Mouse (Mus musculus) ES-CJ7 (cell line): ENCODE results near the gene Ap4s1.

Source experiments
- DNase-seq: peaks from one replicate; pipeline ENCODE4 v3.0.0; 2011; ENCODE audit warnings: low read depth, low spot score

Ap4s1 gene

DNA sequence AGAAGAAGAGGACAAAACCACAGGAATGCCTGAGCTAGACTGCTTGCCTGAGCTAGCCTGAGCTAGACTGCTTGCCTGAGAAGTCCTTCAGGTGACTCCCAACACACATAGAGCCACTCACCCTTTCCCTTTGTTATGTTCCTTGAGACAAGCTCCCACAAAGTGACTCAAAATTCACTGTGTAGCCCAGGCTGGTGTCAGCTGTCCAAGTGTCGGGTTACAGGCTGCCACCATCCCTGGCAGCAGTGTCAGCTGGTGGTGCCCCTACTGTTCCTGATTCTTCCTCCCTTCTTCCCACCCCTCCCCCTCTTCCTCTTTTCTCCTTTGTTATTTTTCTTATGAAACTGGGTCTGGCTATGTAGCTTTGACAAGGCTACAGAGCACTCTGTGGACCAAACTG lies 13.0 kb downstream of the Ap4s1 start:
- DNase-seq, result peak; percentile 56

DNA sequence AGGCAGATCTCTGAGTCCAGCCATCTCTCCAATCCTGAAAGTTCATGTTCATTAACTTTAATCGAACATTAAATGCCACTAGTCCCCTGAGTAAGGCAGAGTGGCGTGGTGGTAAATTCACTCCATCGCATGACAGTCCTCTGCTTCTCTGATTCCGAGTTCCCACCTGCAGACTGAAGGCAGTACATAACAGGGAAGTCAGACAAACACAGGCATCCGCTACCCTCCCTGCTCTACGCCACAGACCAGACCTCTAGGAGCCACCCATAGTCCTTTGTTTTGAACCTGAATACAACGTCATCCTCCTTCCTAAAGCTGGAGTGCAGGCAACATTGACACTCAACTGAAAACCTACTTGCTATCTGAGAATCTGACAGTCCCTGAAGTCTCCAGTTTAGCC lies 13.7 kb downstream of the Ap4s1 start:
- no peak for DNase-seq

DNA sequence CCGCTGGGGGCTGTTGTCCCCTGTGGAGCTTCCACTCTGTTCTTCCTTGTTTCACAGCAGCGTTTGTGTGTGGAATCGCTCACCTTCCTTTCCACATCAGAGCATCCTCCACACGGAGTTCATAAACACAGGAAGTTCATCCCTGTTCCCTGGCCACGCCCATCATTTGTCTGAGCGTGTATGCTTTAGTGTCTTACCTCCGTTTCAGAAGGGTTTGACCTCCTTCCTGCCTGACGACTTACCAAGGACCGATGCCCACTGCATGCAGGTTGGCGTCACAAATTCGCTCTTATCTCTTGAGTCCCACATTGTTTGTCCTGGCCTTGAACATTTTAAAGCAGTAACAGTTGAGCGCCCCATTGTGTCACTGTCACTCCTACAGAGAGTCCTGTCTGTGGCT lies 14.9 kb downstream of the Ap4s1 start:
- peak; percentile 38 for DNase-seq

DNA sequence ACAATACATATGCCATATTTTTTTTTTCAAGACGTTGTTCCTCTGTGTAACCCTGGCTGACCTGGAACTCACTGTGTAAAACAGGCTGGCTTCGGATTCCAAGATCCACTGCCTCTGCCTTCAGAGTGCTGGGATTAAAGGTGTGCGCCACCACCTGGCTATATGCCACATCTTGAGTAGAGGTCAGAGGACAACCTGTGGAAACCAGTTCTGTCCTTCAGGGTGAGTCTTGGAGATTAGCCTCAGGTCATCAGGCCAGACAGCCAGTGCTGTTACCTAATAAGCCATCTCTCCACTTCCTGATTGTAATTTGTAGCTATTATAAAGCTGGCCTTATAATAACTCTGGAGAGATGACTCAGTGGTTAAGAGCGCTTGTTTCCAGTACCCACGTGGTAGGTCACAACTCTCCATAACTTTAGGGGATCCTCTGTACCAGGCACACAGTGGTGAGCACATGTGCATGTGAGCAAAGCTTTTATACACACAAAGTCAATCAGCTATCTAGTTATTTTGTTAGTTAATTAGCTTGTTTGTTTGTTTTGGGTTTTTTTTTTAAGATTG lies 15.9 kb downstream of the Ap4s1 start:
- peak; percentile 71 for DNase-seq

DNA sequence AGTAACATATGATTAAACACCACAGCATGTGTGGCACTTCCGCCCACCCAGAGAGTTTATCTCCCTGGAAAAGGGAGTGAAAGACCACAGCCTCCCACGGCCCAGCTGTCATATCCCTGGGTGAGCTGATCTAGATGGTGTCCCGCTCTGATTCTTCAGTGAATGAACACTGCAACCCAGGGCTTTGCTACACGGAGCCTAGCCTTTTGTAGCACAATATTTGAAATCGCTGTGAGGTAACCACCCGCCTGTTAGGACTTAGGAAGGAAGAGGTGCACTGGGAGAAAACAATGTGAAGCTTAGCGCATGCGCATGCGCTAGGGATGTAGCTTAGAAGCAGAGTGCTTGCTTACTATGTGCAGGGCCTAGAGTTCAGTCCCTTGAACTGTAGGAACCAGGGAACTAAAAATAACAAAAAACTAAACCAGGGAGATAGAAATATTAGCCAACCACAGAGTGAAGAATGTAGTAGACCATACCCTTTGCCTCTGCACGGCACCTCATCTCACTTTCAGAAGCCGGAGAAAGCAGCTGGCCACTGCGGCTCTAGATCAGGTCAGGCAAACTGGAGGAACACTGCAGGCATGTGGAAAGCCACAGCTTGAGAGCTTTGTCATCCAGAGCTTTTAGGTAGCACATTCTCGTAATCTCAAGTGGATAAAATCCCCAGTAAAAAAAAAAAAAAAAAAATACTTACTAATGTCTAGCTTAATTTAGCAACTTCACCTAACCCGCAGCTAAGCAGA lies 18.3 kb downstream of the Ap4s1 start:
- peak; percentile 71 for DNase-seq

DNA sequence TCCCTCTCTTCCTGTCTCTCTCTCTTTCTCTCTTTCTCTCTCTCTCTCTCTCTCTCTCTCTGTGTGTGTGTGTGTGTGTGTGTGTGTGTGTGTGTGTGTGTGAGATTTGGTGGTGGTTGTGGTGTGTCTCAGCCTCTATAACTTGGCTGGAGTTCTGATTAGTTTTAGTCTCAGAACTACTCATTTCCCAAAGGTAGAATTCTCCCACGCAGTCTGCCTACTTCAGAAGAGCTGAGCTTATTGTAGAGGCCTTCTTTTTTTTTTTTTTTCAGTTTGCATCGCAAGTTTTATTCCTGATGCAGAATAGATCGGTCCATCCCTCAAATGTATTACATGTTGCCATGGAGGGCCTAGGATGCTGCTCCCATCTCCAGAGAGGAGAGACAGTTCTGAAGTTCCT lies 18.9 kb downstream of the Ap4s1 start:
- no peak for DNase-seq

DNA sequence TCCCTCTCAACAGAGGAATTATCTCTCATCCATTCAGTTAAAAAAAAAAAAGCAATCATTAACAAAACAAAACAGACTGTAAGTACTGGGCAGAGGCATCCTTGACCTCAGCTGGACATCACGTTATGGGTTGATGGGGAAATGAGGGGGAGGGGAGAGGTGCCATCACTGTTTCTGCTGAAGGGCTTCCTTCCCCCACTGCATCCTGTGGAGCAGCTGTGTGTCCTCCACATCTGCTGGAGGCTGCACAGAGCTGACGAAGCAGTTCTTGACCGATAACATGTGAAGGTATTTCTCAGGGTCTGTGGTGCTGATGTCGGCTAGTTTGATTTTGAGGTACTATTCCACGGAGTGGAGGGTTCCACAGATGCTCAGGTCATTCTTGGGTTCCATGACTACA lies 19.3 kb downstream of the Ap4s1 start:
- DNase-seq, result no peak

DNA sequence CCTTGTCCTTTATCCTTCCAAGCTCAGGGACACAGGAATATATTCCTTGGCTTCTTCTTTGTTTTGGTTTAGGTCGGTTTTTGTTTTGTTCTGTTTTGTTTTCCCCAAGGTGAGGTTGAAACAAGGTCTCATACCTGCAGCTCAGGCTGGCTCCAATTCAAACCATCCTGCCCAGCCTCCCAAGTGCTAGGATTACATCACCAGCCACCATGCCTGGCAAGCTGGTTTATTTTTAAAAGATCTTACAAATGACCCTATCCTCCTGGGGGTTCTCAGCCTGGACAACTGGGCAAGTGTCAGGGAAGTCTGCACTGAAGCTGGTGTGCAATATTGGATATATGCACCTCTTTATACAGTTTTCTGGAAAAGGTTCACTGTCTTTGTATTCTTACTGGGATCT lies 21.9 kb downstream of the Ap4s1 start:
- no peak for DNase-seq

DNA sequence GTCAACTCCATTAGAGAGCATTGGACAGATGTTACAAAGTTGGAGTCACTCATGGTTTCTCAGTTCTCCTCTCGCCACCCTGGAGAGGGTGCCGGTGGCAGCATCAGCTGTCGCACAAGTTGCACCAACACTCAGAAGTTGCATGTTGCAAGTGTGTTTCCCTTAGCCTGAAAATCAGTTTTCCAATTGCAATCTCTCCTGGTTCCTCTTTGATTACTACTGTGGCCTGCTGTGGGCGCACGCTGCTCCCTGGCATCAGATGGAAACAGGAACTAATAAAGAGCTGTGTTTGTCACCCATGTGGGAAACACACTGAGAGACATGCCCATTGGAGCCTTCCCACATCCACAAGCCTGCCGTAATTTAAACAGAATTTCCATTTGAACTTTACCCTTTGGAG lies 27.8 kb downstream of the Ap4s1 start:
- DNase-seq, result no peak

DNA sequence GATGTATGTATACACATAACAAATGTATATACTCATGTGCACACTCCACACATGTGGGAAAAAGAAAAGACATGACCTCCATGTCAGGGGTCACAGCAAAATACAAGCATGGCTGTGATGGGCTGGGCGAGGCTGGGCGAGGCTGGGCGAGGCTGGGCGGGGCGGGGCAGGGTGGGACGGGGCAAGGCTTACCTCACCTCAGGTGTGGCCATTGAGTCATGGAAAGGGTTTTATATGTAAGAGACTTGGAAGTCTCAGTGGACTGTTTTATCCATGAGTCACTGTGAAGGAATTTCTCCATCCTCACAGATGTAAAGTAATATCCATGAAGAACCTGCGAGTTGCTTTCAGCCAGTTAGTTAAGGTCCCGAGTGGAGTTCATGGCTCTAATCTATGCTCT lies 31.0 kb downstream of the Ap4s1 start:
- DNase-seq, result no peak

DNA sequence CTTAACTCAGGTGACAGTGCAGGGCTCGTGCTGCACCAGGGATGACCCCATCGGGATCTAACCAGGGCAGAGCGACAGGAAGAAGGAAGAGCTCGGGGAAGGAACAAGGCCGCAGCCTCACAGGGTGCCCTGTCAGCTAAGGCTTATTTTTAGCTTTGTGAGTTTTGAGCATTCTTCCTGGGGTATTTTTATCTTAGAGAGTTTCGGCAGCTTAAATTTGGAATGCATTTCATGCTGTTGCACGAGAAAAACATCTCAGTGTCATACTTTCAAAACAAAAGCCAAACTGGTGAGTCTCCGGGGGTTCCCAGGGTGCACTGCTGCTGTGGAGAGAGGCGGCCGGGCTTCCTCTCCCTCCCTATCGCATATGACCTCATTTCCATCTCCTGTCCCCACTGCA lies 38.2 kb downstream of the Ap4s1 start:
- DNase-seq, result no peak

DNA sequence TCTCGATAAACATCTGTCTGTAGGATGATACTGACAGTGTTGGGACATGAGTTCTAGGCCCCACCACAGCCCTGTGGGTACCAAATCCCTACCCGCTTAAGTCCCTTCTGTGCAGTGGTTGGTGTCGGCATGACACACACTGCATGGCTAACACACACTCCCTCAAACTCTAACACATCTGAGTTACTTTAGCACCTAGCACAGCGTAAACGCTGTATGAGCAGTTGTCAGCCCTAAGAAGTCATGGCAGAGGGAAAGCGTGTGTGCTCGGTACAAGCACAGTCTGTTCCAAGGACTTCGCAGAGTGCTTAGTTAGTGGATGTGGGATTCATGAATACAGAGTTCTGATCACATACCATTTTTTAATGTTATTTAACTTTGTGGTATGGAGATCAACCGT lies 39.0 kb downstream of the Ap4s1 start:
- no peak for DNase-seq

DNA sequence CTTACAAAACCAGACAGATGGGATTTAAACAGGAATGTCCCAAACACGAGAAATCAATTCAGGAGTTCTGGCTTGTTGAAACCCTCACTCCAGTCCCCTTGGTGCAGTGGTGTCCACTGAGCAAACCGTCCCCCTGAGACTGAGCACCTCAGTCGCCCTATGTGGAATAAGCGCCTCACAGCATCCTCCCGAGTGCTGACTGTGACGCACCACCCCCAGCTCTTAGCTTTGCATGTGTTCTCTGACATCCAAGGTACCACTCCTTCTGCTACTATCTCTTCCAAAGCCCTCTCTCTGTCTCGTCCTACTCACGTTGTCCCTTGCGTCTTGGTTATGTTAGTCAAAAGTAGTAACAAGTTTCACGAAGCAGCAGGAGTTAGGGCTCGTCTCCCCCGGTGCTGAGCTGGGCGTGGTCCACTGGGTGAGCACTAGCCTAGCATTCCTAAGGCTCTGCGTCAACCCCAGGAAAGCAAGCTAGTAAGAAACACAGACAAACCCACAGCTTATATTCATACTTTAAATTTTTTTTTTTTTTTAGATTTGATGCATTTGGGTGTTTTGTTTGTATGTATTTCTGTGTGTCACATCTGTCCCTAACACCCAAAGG lies 43.9 kb downstream of the Ap4s1 start:
- no peak for DNase-seq

DNA sequence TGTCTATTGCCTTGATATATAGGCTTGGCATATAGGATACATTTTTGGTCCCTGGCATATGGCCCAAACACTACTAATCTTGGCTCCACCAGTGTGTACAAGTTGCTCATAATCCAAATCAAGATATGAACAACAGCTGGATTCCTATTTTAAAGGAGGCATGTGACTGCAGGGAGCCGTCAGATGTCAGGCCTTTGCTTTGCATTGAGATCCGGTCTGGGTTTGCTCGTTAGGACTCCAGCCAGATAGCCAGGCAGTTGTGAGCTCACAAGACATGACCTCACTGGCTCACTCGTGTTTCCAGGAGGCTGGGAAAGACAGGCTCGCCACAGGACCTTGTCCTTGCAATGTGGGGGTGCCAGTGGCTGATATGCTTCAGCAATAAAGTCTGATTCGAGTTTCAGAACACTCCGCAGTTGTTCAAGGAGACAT lies 45.0 kb downstream of the Ap4s1 start:
- no peak for DNase-seq

DNA sequence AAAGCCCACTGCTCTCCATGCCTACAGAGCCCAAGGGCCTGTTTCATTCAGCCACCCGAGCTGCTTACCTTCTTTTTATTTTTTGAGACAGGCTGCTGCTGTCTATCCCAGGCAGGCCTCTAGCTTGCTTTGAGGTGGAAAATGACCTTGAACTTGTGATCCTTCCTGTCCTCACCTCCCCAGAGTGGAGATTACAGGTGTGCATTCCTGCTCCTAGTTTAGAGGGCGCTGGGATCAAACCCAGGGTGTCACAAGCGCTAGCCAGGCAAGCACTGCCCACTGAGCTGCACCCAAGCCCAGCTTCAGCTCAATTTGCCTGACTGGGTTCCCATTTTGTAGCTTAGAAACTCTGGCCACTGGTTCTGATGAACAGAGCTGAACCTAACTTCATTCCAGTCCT lies 45.5 kb downstream of the Ap4s1 start:
- DNase-seq, result peak; percentile 45

DNA sequence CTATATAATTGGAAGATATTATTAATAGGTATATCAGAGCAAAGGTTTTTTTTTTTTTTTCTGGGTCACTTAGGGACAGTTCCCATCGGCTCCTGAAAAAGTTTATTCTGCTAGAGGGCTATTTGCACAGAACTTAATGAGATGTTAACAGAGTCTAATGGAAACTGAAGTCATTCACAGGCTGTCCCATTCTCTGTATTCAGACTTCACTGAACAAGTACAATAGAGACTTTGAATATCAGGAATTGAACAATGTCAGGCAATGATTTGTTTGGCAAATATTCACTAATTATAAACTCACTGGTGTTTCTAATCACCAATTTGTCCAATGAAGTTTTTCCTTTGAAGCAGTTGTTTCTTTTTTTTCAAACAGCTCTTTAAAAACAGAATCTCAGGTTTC lies 46.0 kb downstream of the Ap4s1 start:
- no peak for DNase-seq

DNA sequence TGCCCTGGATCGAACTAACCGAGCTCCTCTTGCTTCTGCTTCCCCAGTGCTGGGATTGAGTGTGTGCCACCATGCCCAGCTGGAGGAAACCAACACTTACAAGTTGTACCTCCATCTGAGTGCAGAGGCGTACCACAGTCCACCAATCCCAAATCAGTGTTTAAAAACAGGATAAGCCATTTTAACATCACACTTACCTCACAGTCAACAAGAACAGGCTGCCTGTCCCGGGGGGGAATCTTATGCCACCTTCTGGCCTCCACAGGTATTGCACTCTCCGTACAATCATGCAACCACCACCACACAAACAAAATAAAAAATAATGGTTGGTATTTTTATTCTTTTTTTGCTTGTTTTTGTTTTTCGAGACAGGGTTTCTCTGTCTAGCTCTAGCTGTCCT lies 50.9 kb downstream of the Ap4s1 start:
- peak; percentile 38 for DNase-seq

DNA sequence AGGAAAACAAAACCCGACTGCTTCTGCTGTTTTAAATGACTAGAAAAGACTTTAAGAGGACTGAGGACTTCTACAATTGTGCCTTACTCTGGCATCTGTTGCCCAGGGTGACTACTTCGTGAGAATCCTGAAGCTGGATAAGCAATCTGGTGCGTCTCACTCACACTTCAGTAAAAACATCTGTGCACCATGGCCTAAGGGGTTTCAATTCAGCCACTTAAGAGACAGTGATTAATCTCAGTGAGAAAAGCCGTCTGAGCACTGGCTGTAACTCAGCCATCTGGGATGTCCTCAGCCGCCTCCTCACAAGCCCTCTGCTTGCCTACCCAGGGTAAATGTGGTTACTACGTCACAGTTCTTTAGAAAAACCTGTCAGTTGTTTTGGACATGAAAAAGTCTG lies 54.1 kb downstream of the Ap4s1 start:
- no peak for DNase-seq

DNA sequence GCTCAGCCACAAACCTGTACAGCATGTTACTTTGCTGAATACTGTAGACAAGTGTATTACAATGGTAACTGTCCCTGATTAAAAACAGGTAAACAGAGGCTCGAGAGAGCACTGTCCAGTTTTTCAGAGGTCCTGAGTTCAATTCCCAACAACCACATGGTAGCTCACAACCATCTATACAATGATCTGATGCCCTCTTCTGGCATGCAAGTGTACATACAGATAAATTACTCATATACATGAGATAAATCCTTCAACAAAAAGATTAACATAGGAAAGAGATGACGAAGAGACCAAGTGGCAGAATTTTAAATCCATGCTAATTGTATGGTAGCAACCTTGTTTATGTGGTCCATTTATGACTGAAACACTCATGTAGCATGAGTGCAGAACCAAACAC lies 56.5 kb downstream of the Ap4s1 start:
- no peak for DNase-seq

DNA sequence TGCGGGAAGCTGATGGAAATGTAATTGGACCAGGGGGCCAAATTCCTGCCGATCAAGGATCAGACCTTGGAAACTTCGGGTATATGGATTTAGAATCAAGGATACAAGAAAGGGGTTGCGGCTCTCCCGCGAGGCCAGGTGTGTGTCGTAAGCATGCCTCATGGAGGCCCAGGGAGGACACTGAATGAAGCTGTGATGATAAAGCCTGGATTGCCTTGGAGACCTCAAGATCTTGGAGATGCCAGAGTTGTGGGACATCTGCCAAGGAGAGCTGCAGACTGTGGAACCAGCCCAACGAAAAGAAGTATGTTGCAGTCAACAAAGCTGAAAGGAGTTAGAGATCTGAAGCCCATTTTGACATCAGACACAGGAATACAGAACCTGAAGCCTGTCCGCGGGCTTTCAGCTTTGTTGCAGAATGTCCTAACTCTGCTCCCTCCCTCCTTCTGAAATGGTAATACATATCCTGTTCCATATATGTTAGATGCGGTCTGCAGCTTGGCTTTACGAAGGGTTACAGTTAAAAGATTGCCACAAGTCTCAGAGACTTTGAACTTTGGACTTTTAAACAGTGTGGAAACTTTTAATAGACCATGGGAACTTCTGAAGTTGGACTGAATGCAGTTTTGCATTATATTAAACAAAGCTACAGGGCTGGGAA lies 65.2 kb downstream of the Ap4s1 start:
- DNase-seq, result no peak

DNA sequence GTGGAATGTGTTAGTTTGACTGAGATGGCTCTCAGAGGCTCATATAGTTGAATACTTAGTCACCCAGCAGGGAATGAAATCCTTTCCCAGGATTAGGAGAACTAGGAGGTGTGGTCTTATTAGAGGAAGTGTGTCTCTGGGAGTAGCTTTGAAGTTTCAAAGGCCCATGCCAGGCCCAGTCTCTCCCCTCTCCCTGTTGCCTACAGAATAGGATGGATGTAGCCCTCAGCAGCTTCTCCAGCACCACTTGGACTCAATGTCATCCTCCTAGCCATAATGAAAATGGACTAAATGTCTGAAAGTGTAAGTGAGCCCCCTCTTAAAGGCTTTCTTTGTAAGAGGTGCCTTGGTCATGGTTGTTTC lies 65.7 kb downstream of the Ap4s1 start:
- no peak for DNase-seq

DNA sequence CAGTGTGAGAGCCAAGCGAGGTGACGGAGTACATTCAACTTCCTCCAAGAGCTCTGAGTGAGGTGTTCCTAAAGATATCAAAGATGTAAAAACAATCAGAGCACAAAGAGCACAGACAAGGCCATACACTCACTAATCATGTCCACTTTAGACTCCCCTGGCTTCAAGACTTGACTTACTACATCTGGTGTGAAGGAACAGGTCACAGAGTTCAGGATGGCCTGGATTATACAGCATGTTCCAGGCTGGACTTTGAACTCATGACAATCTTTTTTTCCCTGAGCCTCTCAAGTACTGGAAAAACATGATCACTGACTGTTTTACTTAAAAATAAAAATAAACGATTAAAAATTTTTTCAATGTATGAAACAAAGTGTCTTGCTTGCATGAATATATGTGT lies 68.5 kb downstream of the Ap4s1 start:
- DNase-seq, result no peak

DNA sequence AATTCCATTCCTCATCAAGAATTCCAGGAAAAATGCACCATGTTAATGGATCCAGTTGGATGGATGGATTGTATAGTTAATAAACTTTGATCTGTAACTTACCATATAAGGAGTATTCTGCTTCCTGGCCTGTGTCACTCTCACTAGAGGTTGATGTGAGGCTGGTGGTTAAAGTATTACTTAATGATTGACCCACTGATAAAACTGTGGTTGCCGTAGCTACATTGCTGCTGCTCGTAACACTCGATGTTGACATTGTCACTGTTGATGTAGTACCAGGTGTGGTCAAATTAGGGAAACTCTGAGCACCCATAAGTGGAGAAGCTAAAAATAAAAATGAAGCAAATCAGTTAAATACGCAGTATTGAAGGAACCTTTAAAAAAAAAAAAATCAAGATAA lies 76.6 kb downstream of the Ap4s1 start:
- DNase-seq, result no peak
